10 mouse cellular contexts compared by ENCODE assay signal in genomic region chr1:88611241-88611640, GRCm38 (mm10).
"Had no signal": no experiment of that assay in that cellular context is flagged by ENCODE, and none has a peak within 500 bp of the region (broad histone marks: within the 10 kb centered on the region; RNA-seq: fewer than 3 reads in every experiment).

No protein-coding gene starts in this region.

- H3K4me1 ChIP-seq: liver, embryonic 15.5 days had no signal

- DNase-seq: kidney, adult 2 months; lung, embryonic 14.5 days; retina, postnatal 1 day; right cerebral cortex, postnatal 4 days; spleen, adult 18-20 months had no signal

- H3K4me3 ChIP-seq: limb, embryonic 10.5 days; liver, embryonic 15.5 days; megakaryocyte, embryonic 14.5 days; midbrain, embryonic 15.5 days; neural tube, embryonic 13.5 days had no signal
